Mouse (Mus musculus) midbrain, embryonic 14.5 days (tissue): ENCODE measurements around the gene Cyb561a3. TPM values are rescaled to one million over a fixed set of nuclear protein-coding genes. Genes with fewer than 3 reads are reported as not detected.

ENCODE experiments used
- ATAC-seq: fragments of 200-750 bp; cut with Nextera tagmentation; 2 replicates; pipeline ENCODE4 v1.8.0; 2017; ENCODE audit warnings: moderate number of reproducible peaks, moderate library complexity; ENCODE audit not compliant: low FRiP score, low TSS enrichment
- DNase-seq: peaks from one replicate; pipeline ENCODE4 v3.0.0-alpha.2; 2015
- H3K27ac ChIP-seq: fragments of 300-500 bp; sonication (generic); replicated peaks from 2 replicates; pipeline ENCODE4 v1.5.1; 2014; ENCODE audit warnings: mild to moderate bottlenecking, low read depth, low read length, moderate library complexity
- H3K27me3 ChIP-seq: fragments of 300-500 bp; sonication (generic); 2 replicates; pipeline ENCODE4 v1.6.1; 2014; ENCODE audit warnings: low read length, control low read depth, mixed read lengths; ENCODE audit not compliant: control insufficient read depth, insufficient read depth
- H3K36me3 ChIP-seq: fragments of 300-500 bp; sonication (generic); 2 replicates; pipeline ENCODE4 v1.6.1; 2014; ENCODE audit warnings: low read length, control low read depth; ENCODE audit not compliant: control insufficient read depth, insufficient read depth
- H3K4me1 ChIP-seq: fragments of 300-500 bp; sonication (generic); 2 replicates; pipeline ENCODE4 v1.6.1; 2014; ENCODE audit warnings: mild to moderate bottlenecking, antibody characterized with exemption, low read length, control low read depth; ENCODE audit not compliant: control insufficient read depth, insufficient read depth
- H3K4me2 ChIP-seq: fragments of 300-500 bp; sonication (generic); 2 replicates; pipeline ENCODE4 v1.6.1; 2014; ENCODE audit warnings: mild to moderate bottlenecking, low read length, moderate library complexity
- H3K4me3 ChIP-seq: fragments of 300-500 bp; sonication (generic); replicated peaks from 2 replicates; pipeline ENCODE4 v1.5.1; 2014; ENCODE audit warnings: low read depth, low read length
- H3K9ac ChIP-seq: fragments of 300-500 bp; sonication (generic); replicated peaks from 2 replicates; pipeline ENCODE4 v1.6.1; 2014; ENCODE audit warnings: mild to moderate bottlenecking, low read length, moderate library complexity
- H3K9me3 ChIP-seq: fragments of 300-500 bp; sonication (generic); 2 replicates; pipeline ENCODE4 v1.6.1; 2016; ENCODE audit warnings: low read length, control low read depth, mixed read lengths; ENCODE audit not compliant: control insufficient read depth
- WGBS: fragments of 180-500 bp; shearing (Covaris S2); extraction: QIAGEN DNeasy Blood & Tissue Kit; methylation state at CpG from one replicate; pipeline ENCODE4 v1.1.7; 2014; 5-methylcytosine and 5-hydroxymethylcytosine counted together
- polyA plus RNA-seq: library from polyadenylated mRNA; unstranded; fragments of >200 nt; fragmentation: Nextera tagmentation; extraction: Ambion mirVana; gene quantifications from 2 replicates; pipeline ENCODE4 v1.2.1, GENCODE M21; 2014

Gene Cyb561a3
- polyA plus RNA-seq, 1 experiment from 2014 or later, result 20.5 TPM

GRCm38 (mm10) chr19:10634872-10635318 lies 57.9 kb downstream of the Cyb561a3 start:
- ATAC-seq, result peak; percentile 81
- DNase-seq, result peak; percentile 75
- H3K27ac ChIP-seq, result no peak overlapping the region

GRCm38 (mm10) chr19:10637840-10638239 lies 60.9 kb downstream of the Cyb561a3 start:
- no peak for DNase-seq
- H3K4me1 ChIP-seq, result peaks cover 12% of the 10 kb centered on the region
- no peak overlapping the region for H3K4me3 ChIP-seq
- WGBS, result 74% methylated on average over 7 of the region's 7 CpGs
- H3K4me2 ChIP-seq, result no peak overlapping the region
- H3K27ac ChIP-seq, result no peak overlapping the region
- peaks cover 4% of the 10 kb centered on the region; the same call in 1 of the 2 replicates for H3K27me3 ChIP-seq
- no peaks in the 10 kb centered on the region for H3K36me3 ChIP-seq
- no peak overlapping the region for H3K9ac ChIP-seq
- no peaks in the 10 kb centered on the region for H3K9me3 ChIP-seq
- no peak for ATAC-seq

More at GRCm38 (mm10) chr19:10634872-10635318, 57.9 kb downstream of the Cyb561a3 start:
- Histone ChIP-seq H3K4me1 (peaks cover 12% of the 10 kb centered on the region), H3K27me3 (peaks cover 4% of the 10 kb centered on the region; the same call in 1 of the 2 replicates), H3K4me2 (peak overlapping the region; percentile 89), H3K36me3 (peaks cover 10% of the 10 kb centered on the region), H3K4me3 (peak overlapping the region; percentile 39), H3K9ac (peak overlapping the region; percentile 52), H3K9me3 (no peaks in the 10 kb centered on the region)
- 3% methylated on average over 21 of the region's 21 CpGs for WGBS

DNA sequence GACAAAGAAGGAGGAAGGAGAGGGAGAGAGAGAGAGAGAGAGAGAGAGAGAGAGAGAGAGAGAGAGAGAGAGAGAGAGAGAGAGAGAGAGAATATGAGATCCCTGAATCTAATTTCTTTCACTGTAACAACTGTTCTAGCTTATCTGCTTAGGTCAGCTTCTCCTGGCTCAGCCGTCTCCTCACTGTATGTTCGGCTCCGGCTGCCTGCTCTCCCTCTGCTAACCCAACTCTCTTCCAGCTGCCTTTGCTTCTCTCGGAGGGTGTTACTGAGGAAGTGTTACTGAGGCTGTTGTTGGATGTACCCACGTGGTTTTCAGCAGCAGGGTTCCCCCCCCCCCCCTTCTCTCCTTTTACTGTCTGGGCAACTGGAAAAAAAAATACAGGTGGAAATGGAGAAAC lies 63.1 kb downstream of the Cyb561a3 start:
- Histone ChIP-seq H3K27ac (no peak overlapping the region), H3K9me3 (no peaks in the 10 kb centered on the region), H3K4me3 (no peak overlapping the region), H3K27me3 (peaks cover 2% of the 10 kb centered on the region; the same call in 1 of the 2 replicates), H3K4me1 (peaks cover 2% of the 10 kb centered on the region; the same call in 1 of the 2 replicates), H3K36me3 (no peaks in the 10 kb centered on the region), H3K4me2 (no peak overlapping the region), H3K9ac (no peak overlapping the region)
- ATAC-seq, result no peak
- 18% methylated on average over 5 of the region's 5 CpGs for WGBS
- no peak for DNase-seq

DNA sequence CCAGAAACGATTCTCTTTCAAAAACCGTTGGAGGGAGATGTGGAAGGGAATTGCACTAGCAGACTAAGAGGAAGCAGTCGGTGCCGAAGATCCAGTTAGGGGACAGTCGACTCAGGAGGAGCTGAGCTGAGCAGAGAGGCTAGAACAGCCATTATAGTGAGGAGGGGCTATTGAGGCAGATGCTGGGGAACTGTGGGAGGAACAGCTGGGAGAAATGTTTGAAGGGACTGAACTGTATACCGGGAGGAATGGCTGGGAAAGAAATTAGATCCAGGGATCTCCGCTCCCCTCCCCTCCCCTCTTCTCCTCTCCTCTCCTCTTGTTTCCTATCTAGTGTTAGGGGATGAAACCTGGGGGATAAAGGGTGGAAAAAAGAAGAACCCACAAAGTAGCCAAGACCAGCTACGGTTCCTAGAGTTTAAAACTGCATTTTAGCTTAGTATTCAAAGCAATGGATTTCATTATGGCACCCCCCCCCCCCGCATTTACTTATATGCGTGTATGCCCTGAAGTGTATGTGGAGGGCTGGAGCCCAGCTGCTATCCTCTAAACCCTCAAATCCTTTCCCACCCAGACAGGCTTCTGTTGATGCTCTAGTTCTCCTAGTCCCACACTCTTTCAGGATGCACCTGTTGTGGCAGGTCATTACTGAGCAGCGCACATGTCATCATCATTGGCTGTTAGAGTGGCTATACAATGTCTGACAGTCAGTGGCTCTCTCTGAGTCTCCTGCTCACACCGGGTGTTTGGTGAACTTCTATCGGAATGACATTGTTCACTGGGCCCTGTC lies 63.8 kb downstream of the Cyb561a3 start:
- Histone ChIP-seq H3K9ac (no peak overlapping the region), H3K36me3 (no peaks in the 10 kb centered on the region), H3K4me1 (no peaks in the 10 kb centered on the region), H3K4me3 (no peak overlapping the region), H3K27ac (no peak overlapping the region), H3K27me3 (no peaks in the 10 kb centered on the region), H3K9me3 (no peaks in the 10 kb centered on the region), H3K4me2 (no peak overlapping the region)
- DNase-seq (no peak), ATAC-seq (no peak)
- 52% methylated on average over 13 of the region's 13 CpGs for WGBS

Other genes starting within 250 kb of the Cyb561a3 start
- 10.1 and 15.4 TPM in 2 replicates for gene Syt7, start 188.1 kb upstream of the Cyb561a3 start, polyA plus RNA-seq
- gene Lrrc10b, start 119.7 kb upstream of the Cyb561a3 start, polyA plus RNA-seq, result 0.91 and 1.1 TPM in 2 replicates
- gene Ppp1r32, start 94.2 kb upstream of the Cyb561a3 start, polyA plus RNA-seq, result 1.4 and 1.6 TPM in 2 replicates
- 52.9 and 66.0 TPM in 2 replicates for gene Cpsf7, start 51.9 kb upstream of the Cyb561a3 start, polyA plus RNA-seq
- gene Sdhaf2, start 51.0 kb upstream of the Cyb561a3 start, polyA plus RNA-seq, result 67.6 and 69.6 TPM in 2 replicates
- gene Tmem216, start 20.9 kb upstream of the Cyb561a3 start, polyA plus RNA-seq, result 60.0 and 65.8 TPM in 2 replicates
- gene Tmem138, start 190 bp downstream of the Cyb561a3 start, polyA plus RNA-seq, result 42.1 and 44.3 TPM in 2 replicates
- 208 and 247 TPM in 2 replicates for gene Ddb1, start 28.2 kb downstream of the Cyb561a3 start, polyA plus RNA-seq
- gene Tkfc, start 28.5 kb downstream of the Cyb561a3 start, polyA plus RNA-seq, result 27.5 and 29.1 TPM in 2 replicates
- 0.53 and 0.83 TPM in 2 replicates for gene Vwce, start 57.0 kb downstream of the Cyb561a3 start, polyA plus RNA-seq
- not detected in 2 replicates for gene Pga5, start 100.9 kb downstream of the Cyb561a3 start, polyA plus RNA-seq
- 27.3 and 32.1 TPM in 2 replicates for gene Vps37c, start 111.6 kb downstream of the Cyb561a3 start, polyA plus RNA-seq
- gene Cd5, start 161.8 kb downstream of the Cyb561a3 start, polyA plus RNA-seq, result 0.16 and 0.25 TPM in 2 replicates